Mouse (Mus musculus) forebrain, embryonic 13.5 days (tissue): ENCODE data around the gene Zfp968. TPM values are rescaled to one million over a fixed set of nuclear protein-coding genes. Genes with fewer than 3 reads are reported as not detected.
"Not testable (repeated sequence)": the region's sequence is repeated elsewhere in the genome, so short reads cannot be mapped to it uniquely, and the experiment has no call there.

ENCODE experiments used
- ATAC-seq: fragments of 200-750 bp; cut with Nextera tagmentation; 2 replicates; pipeline ENCODE4 v1.8.0; 2017
- H3K27ac ChIP-seq: fragments of 300-500 bp; sonication (generic); 2 replicates; pipeline ENCODE4 v1.5.1; 2015; ENCODE audit warnings: inconsistent platforms, mild to moderate bottlenecking, moderate library complexity
- H3K27me3 ChIP-seq: fragments of 300-500 bp; sonication (generic); 2 replicates; pipeline ENCODE4 v1.6.1; 2015; ENCODE audit warnings: mild to moderate bottlenecking, inconsistent platforms
- H3K36me3 ChIP-seq: fragments of 300-500 bp; sonication (generic); 2 replicates; pipeline ENCODE4 v1.6.1; 2015; ENCODE audit warnings: mild to moderate bottlenecking, inconsistent platforms; ENCODE audit not compliant: poor library complexity, severe bottlenecking
- H3K4me1 ChIP-seq: fragments of 300-500 bp; sonication (generic); 2 replicates; pipeline ENCODE4 v1.6.1; 2015; ENCODE audit warnings: inconsistent platforms
- H3K4me2 ChIP-seq: fragments of 300-500 bp; sonication (generic); 2 replicates; pipeline ENCODE4 v1.6.1; 2015; ENCODE audit warnings: inconsistent platforms, mild to moderate bottlenecking, moderate library complexity
- H3K4me3 ChIP-seq: fragments of 300-500 bp; sonication (generic); 2 replicates; pipeline ENCODE4 v1.5.1; 2015; ENCODE audit warnings: mild to moderate bottlenecking, inconsistent platforms
- H3K9ac ChIP-seq: fragments of 300-500 bp; sonication (generic); 2 replicates; pipeline ENCODE4 v1.6.1; 2015; ENCODE audit warnings: mild to moderate bottlenecking, inconsistent platforms
- H3K9me3 ChIP-seq: fragments of 300-500 bp; sonication (generic); replicated peaks from 2 replicates; pipeline ENCODE4 v1.6.1; 2016; ENCODE audit warnings: inconsistent platforms
- WGBS: fragments of 180-500 bp; shearing (Covaris S2); methylation state at CpG from one replicate; pipeline ENCODE4 v1.1.7; 2015; 5-methylcytosine and 5-hydroxymethylcytosine counted together
- polyA plus RNA-seq: library from polyadenylated mRNA; unstranded; fragments of >200 nt; fragmentation: Nextera tagmentation; extraction: Ambion mirVana; gene quantifications from 2 replicates; pipeline ENCODE4 v1.2.1, GENCODE M21; 2015

Gene Zfp968
- polyA plus RNA-seq: 5.0 and 5.1 TPM in 2 replicates

- no CpG with 5 or more reads among the region's 6 CpGs for WGBS
- not testable (repeated sequence) for H3K36me3 ChIP-seq, H3K9ac ChIP-seq, H3K27me3 ChIP-seq, H3K9me3 ChIP-seq, H3K4me3 ChIP-seq, H3K27ac ChIP-seq, ATAC-seq, H3K4me2 ChIP-seq, H3K4me1 ChIP-seq
Measured at GRCm38 (mm10) chr2:175372136-175372535, at the start of gene Zfp968. Gene Zfp968, plus strand, starts transcription at chr2:175372436.

GRCm38 (mm10) chr2:175338097-175338496 is 34.1 kb upstream of the Zfp968 start, which contains the start of gene Gm4631:
Gene Gm4631, minus strand, starts transcription at chr2:175338197.
- H3K27ac ChIP-seq, H3K4me1 ChIP-seq, H3K4me2 ChIP-seq, H3K36me3 ChIP-seq, H3K4me3 ChIP-seq, H3K9me3 ChIP-seq, H3K27me3 ChIP-seq, ATAC-seq, H3K9ac ChIP-seq: not testable (repeated sequence)
- no CpG with 5 or more reads among the region's 8 CpGs for WGBS

Other genes with a start within 250 kb of the Zfp968 start
- 4.2 and 4.8 TPM in 2 replicates for gene Gm14399, start 230.4 kb upstream of the Zfp968 start, polyA plus RNA-seq
- 0.88 and 1.1 TPM in 2 replicates for gene Gm14443, start 196.6 kb upstream of the Zfp968 start, polyA plus RNA-seq
- gene Gm14391, start 165.5 kb upstream of the Zfp968 start, polyA plus RNA-seq: 5.4 and 7.7 TPM in 2 replicates
- 1.8 TPM in 1 of 2 replicates, not detected in the other for gene Gm14440, start 97.3 kb upstream of the Zfp968 start, polyA plus RNA-seq
- gene Gm4631, start 34.2 kb upstream of the Zfp968 start, polyA plus RNA-seq: 16.7 and 17.9 TPM in 2 replicates
- 7.2 and 9.0 TPM in 2 replicates for gene Gm4724, start 63.4 kb downstream of the Zfp968 start, polyA plus RNA-seq
- 6.5 and 7.5 TPM in 2 replicates for gene Zfp965, start 97.5 kb downstream of the Zfp968 start, polyA plus RNA-seq